Comparison of ENCODE assay signal across 12 mouse cellular contexts in the genomic region with DNA sequence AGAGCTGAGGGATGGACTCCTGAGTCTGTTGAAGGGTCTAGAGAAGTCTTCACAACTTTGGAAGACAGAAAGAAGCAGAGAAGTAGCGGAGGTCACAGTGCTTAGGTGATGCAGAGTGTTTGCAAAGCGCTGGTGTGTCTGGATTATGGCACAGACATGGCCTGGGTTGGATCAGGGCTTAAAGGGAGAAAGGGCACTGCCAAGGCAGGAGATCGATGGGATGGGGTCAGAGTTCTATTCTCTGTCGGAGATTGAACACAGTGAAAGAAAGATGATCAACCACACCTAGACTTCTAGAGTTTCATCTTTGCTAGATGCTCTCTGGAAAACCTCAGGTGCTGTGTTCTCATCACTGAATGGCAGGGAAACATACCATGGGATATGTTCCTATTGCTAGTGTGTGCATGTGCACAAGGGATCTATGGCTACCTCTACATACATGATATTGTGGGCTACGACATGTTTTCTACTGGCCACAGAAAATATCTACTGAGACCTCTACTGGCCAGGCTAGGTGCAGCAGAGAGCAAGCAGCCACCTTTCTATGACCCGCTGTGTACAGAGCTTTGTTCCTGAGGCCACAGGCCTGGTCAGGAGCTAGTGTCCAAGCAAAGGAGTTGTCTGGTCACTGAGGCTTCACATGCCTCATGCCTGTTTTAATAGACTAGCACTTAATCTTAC. TPM values are rescaled to one million over a fixed set of nuclear protein-coding genes. Genes with fewer than 3 reads are reported as not detected.
DNase-seq lines count a peak whose midpoint lies in the region; ATAC-seq and TF ChIP-seq lines count a peak whose summit lies in the region.
"Had no signal": no experiment of that assay in that cellular context is flagged by ENCODE, and none has a peak within 500 bp of the region (broad histone marks: within the 10 kb centered on the region; RNA-seq: fewer than 3 reads in every experiment).

No protein-coding gene starts in this region.

- no peaks in the 10 kb centered on the region for H3K4me1 ChIP-seq in forebrain, postnatal 0 days (ENCODE audit: insufficient read depth)
- H3K4me1 ChIP-seq in forebrain, embryonic 13.5 days, result no peaks in the 10 kb centered on the region
- no peaks in the 10 kb centered on the region for H3K4me1 ChIP-seq in midbrain, embryonic 14.5 days (ENCODE audit: control insufficient read depth, insufficient read depth, low read length)
- no peaks in the 10 kb centered on the region for H3K4me1 ChIP-seq in midbrain, embryonic 13.5 days (replicated peaks)
- no peaks in the 10 kb centered on the region for H3K4me1 ChIP-seq in stomach, postnatal 0 days (replicated peaks; ENCODE audit: control insufficient read depth, insufficient read depth)
- no peaks in the 10 kb centered on the region for H3K4me1 ChIP-seq in midbrain, embryonic 11.5 days (ENCODE audit: control insufficient read depth, insufficient read depth, low read length)

- no peak for TF ChIP-seq EP300 in stomach, postnatal 0 days (optimal IDR thresholded peaks at IDR 0.05)

- H3K9ac ChIP-seq in forebrain, postnatal 0 days, result no peak overlapping the region
- H3K9ac ChIP-seq in forebrain, embryonic 13.5 days, result no peak overlapping the region
- no peak overlapping the region for H3K9ac ChIP-seq in midbrain, embryonic 14.5 days (replicated peaks; ENCODE audit: low read length)
- no peak overlapping the region for H3K9ac ChIP-seq in midbrain, embryonic 13.5 days (replicated peaks)
- H3K9ac ChIP-seq in stomach, postnatal 0 days (ENCODE audit: low read length), result no peak overlapping the region
- no peak overlapping the region for H3K9ac ChIP-seq in midbrain, embryonic 11.5 days (ENCODE audit: low read length)

- H3K4me2 ChIP-seq in forebrain, postnatal 0 days (ENCODE audit: low read depth), result no peak overlapping the region
- no peak overlapping the region for H3K4me2 ChIP-seq in forebrain, embryonic 13.5 days
- no peak overlapping the region for H3K4me2 ChIP-seq in midbrain, embryonic 14.5 days (ENCODE audit: low read length)
- no peak overlapping the region for H3K4me2 ChIP-seq in midbrain, embryonic 13.5 days (replicated peaks)
- no peak overlapping the region for H3K4me2 ChIP-seq in stomach, postnatal 0 days (replicated peaks; ENCODE audit: low read depth)
- no peak overlapping the region for H3K4me2 ChIP-seq in midbrain, embryonic 11.5 days

- ATAC-seq in forebrain, postnatal 0 days, result no peak
- no peak; the same call in 1 of the 2 replicates for ATAC-seq in forebrain, embryonic 13.5 days
- no peak for ATAC-seq in midbrain, embryonic 14.5 days (ENCODE audit: low FRiP score, low TSS enrichment)
- ATAC-seq in midbrain, embryonic 13.5 days, result no peak
- peak; percentile 59 for ATAC-seq in stomach, postnatal 0 days (ENCODE audit: low FRiP score, low TSS enrichment)
- ATAC-seq in midbrain, embryonic 11.5 days (ENCODE audit: low FRiP score), result no peak

- H3K4me3 ChIP-seq in forebrain, postnatal 0 days (ENCODE audit: low read depth, low read length), result no peak overlapping the region
- no peak overlapping the region for H3K4me3 ChIP-seq in forebrain, embryonic 13.5 days
- H3K4me3 ChIP-seq in midbrain, embryonic 14.5 days (replicated peaks; ENCODE audit: low read depth, low read length), result no peak overlapping the region
- no peak overlapping the region for H3K4me3 ChIP-seq in midbrain, embryonic 13.5 days (replicated peaks)
- H3K4me3 ChIP-seq in stomach, postnatal 0 days (ENCODE audit: low read depth, low read length), result no peak overlapping the region
- H3K4me3 ChIP-seq in midbrain, embryonic 11.5 days (ENCODE audit: low read depth, low read length), result no peak overlapping the region

- WGBS in forebrain, postnatal 0 days, result 78% methylated on average over 6 of the region's 6 CpGs
- 75% methylated on average over 6 of the region's 6 CpGs for WGBS in forebrain, embryonic 13.5 days
- 72% methylated on average over 6 of the region's 6 CpGs for WGBS in midbrain, embryonic 14.5 days
- WGBS in midbrain, embryonic 13.5 days, result 76% methylated on average over 6 of the region's 6 CpGs
- WGBS in stomach, postnatal 0 days, result 66% methylated on average over 6 of the region's 6 CpGs
- WGBS in midbrain, embryonic 11.5 days, result 72% methylated on average over 6 of the region's 6 CpGs

- no peaks in the 10 kb centered on the region for H3K27me3 ChIP-seq in forebrain, postnatal 0 days (ENCODE audit: insufficient read depth, low read length)
- no peaks in the 10 kb centered on the region for H3K27me3 ChIP-seq in forebrain, embryonic 13.5 days
- no peaks in the 10 kb centered on the region for H3K27me3 ChIP-seq in midbrain, embryonic 14.5 days (ENCODE audit: control insufficient read depth, insufficient read depth, low read length)
- H3K27me3 ChIP-seq in midbrain, embryonic 13.5 days, result 0 out of 2 replicates have a peak, but pooled peaks cover 4% of the 10 kb centered on the region
- no peaks in the 10 kb centered on the region for H3K27me3 ChIP-seq in stomach, postnatal 0 days (ENCODE audit: control insufficient read depth, insufficient read depth, low read length)
- no peaks in the 10 kb centered on the region for H3K27me3 ChIP-seq in midbrain, embryonic 11.5 days (ENCODE audit: control insufficient read depth, insufficient read depth, low read length)

- no peak overlapping the region for H3K27ac ChIP-seq in forebrain, postnatal 0 days (ENCODE audit: low read depth, low read length)
- no peak overlapping the region for H3K27ac ChIP-seq in forebrain, embryonic 13.5 days
- H3K27ac ChIP-seq in midbrain, embryonic 14.5 days (replicated peaks; ENCODE audit: low read depth, low read length), result no peak overlapping the region
- H3K27ac ChIP-seq in midbrain, embryonic 13.5 days, result no peak overlapping the region
- H3K27ac ChIP-seq in stomach, postnatal 0 days (replicated peaks), result no peak overlapping the region
- H3K27ac ChIP-seq in midbrain, embryonic 11.5 days (ENCODE audit: low read depth, low read length), result no peak overlapping the region
- H3K27ac ChIP-seq: macrophage had no signal

- TF ChIP-seq CTCF in forebrain, postnatal 0 days (IDR thresholded peaks at IDR 0.05; ENCODE audit: low read depth), result peak; percentile 55
- TF ChIP-seq CTCF in stomach, postnatal 0 days (IDR thresholded peaks at IDR 0.05; ENCODE audit: low read depth), result peak; percentile 62

- H3K9me3 ChIP-seq in forebrain, postnatal 0 days (ENCODE audit: low read length), result no peaks in the 10 kb centered on the region
- no peaks in the 10 kb centered on the region for H3K9me3 ChIP-seq in forebrain, embryonic 13.5 days (replicated peaks)
- H3K9me3 ChIP-seq in midbrain, embryonic 14.5 days (ENCODE audit: control insufficient read depth, low read length), result no peaks in the 10 kb centered on the region
- no peaks in the 10 kb centered on the region for H3K9me3 ChIP-seq in midbrain, embryonic 13.5 days
- H3K9me3 ChIP-seq in stomach, postnatal 0 days (ENCODE audit: control insufficient read depth, low read length), result no peaks in the 10 kb centered on the region
- no peaks in the 10 kb centered on the region for H3K9me3 ChIP-seq in midbrain, embryonic 11.5 days (ENCODE audit: control insufficient read depth, low read length)

- H3K36me3 ChIP-seq in forebrain, postnatal 0 days (ENCODE audit: insufficient read depth), result no peaks in the 10 kb centered on the region
- H3K36me3 ChIP-seq in forebrain, embryonic 13.5 days (ENCODE audit: poor library complexity, severe bottlenecking), result no peaks in the 10 kb centered on the region
- no peaks in the 10 kb centered on the region for H3K36me3 ChIP-seq in midbrain, embryonic 14.5 days (ENCODE audit: control insufficient read depth, insufficient read depth, low read length)
- no peaks in the 10 kb centered on the region for H3K36me3 ChIP-seq in midbrain, embryonic 13.5 days
- no peaks in the 10 kb centered on the region for H3K36me3 ChIP-seq in stomach, postnatal 0 days (ENCODE audit: control insufficient read depth, insufficient read depth, low read length)
- H3K36me3 ChIP-seq in midbrain, embryonic 11.5 days (ENCODE audit: control insufficient read depth, insufficient read depth, low read length), result no peaks in the 10 kb centered on the region

- no peak for DNase-seq in forebrain, postnatal 0 days
- peak; percentile 36 for DNase-seq in midbrain, embryonic 14.5 days
- peak; percentile 41 for DNase-seq in kidney, postnatal 10 days
- DNase-seq in stomach, postnatal 0 days (ENCODE audit: low spot score), result peak; percentile 49
- no peak for DNase-seq in urinary bladder, postnatal 14 days (ENCODE audit: low spot score)
- DNase-seq in midbrain, embryonic 11.5 days (ENCODE audit: low spot score, missing footprints), result no peak
- DNase-seq: heart, postnatal 14 days; spleen, adult 18-20 months had no signal

RNA-seq across cellular contexts. Expression of gene Zfp648, which starts 18.5 kb away (rescaled TPM):
- 0.15 and 0.19 TPM in 2 replicates for total RNA-seq in forebrain, postnatal 0 days (2014; rRNA removed)
- 0.74 and 0.93 TPM in 2 replicates for polyA plus RNA-seq in forebrain, postnatal 0 days (2015; fragmentation: Nextera tagmentation; extraction: Ambion mirVana)
- polyA plus RNA-seq in forebrain, embryonic 13.5 days (2015; fragmentation: Nextera tagmentation; extraction: Ambion mirVana), result not detected in 2 replicates
- 0.23 and 0.36 TPM in 2 replicates for polyA plus RNA-seq in midbrain, embryonic 14.5 days (2014; fragmentation: Nextera tagmentation; extraction: Ambion mirVana)
- polyA plus RNA-seq in midbrain, embryonic 13.5 days (2015; fragmentation: Nextera tagmentation; extraction: Ambion mirVana), result 0.14 TPM in 1 of 2 replicates, not detected in the other
- polyA plus RNA-seq in stomach, postnatal 0 days (2015; fragmentation: Nextera tagmentation; extraction: Ambion mirVana), result 0.05 and 0.06 TPM in 2 replicates
- polyA plus RNA-seq in midbrain, embryonic 11.5 days (2014; fragmentation: Nextera tagmentation; extraction: Ambion mirVana), result not detected in 2 replicates
- total RNA-seq: gastrocnemius, adult 18-20 months; heart, postnatal 14 days had no signal
- polyA plus RNA-seq: macrophage had no signal

Comparison
In these comparisons a context has a peak if more than half of its experiments do, and no peak if none do; other contexts are left out.
1. DNase-seq: peak in midbrain, embryonic 14.5 days (single experiment), kidney, postnatal 10 days (single experiment) and stomach, postnatal 0 days (single experiment); none in forebrain, postnatal 0 days (single experiment), urinary bladder, postnatal 14 days (single experiment) and midbrain, embryonic 11.5 days (single experiment).